Mouse (Mus musculus): Measurements from ENCODE around the gene Slc18b1. TPM values are rescaled to one million over a fixed set of nuclear protein-coding genes. Genes with fewer than 3 reads are reported as not detected.
"Not testable (repeated sequence)": the region's sequence is repeated elsewhere in the genome, so short reads cannot be mapped to it uniquely, and the experiment has no call there.

Gene Slc18b1
- polyA plus RNA-seq, 1 experiment from 2014 or later: 1.4 TPM

DNA sequence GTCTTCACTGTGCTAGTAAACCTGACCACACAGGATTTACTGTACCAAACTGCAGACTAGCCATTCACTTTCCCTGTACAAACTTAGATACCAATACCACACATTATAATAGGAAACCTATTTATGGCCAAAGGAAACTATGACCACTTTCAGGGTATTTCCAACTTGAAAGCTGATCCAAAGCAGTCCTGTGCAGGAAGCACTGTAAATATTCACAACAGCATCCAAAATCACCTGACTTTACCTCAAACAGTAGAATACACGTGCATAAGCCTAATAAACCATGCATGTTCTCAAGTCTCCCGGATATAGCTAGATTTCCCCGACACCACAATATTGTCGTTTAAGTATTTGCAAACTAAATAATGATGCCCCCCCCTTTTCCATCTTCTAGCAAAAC lies 10.7 kb upstream of the Slc18b1 start:
- under 1% methylated on average over 4 of the region's 4 CpGs for WGBS (ENCODE audit: insufficient replicate concordance)
- peak overlapping the region; percentile 87 for H3K9ac ChIP-seq
- peak overlapping the region; percentile 92 for H3K4me3 ChIP-seq (replicated peaks)
- ATAC-seq (ENCODE audit: insufficient read depth): no peak
- peak overlapping the region; percentile 76 for H3K27ac ChIP-seq (replicated peaks)
- peaks cover 34% of the 10 kb centered on the region for H3K36me3 ChIP-seq (replicated peaks)
- no peaks in the 10 kb centered on the region for H3K27me3 ChIP-seq
- H3K4me2 ChIP-seq: peak overlapping the region; percentile 82
- H3K9me3 ChIP-seq (replicated peaks): no peaks in the 10 kb centered on the region
- H3K4me1 ChIP-seq (replicated peaks): peaks cover 64% of the 10 kb centered on the region

- Histone ChIP-seq H3K4me3 (replicated peaks) (peak overlapping the region; percentile 92), H3K9ac (peak overlapping the region; percentile 87), H3K27ac (replicated peaks) (peak overlapping the region; percentile 76), H3K4me1 (replicated peaks) (peaks cover 58% of the 10 kb centered on the region), H3K4me2 (peak overlapping the region; percentile 82), H3K36me3 (replicated peaks) (peaks cover 34% of the 10 kb centered on the region)
- 0% methylated on average over 23 of the region's 23 CpGs for WGBS (ENCODE audit: insufficient replicate concordance)
- peak; percentile 32 for ATAC-seq (ENCODE audit: insufficient read depth)
- H3K27me3 ChIP-seq; H3K9me3 ChIP-seq (replicated peaks): not testable (repeated sequence)
Measured at GRCm38 (mm10) chr10:23786631-23787038, 10.2 kb upstream of the Slc18b1 start.

GRCm38 (mm10) chr10:23787062-23787821 lies 9.5 kb upstream of the Slc18b1 start, which contains the start of gene Rps12:
Gene Rps12 (minus strand): TSS chr10:23787275.
- peak within 1 kb of the TSS; percentile 92 for H3K4me3 ChIP-seq (replicated peaks)
- H3K9me3 ChIP-seq (replicated peaks): no peaks in the 10 kb centered on the region
- H3K4me2 ChIP-seq: peak within 1 kb of the TSS; percentile 82
- peak; percentile 94 for ATAC-seq (ENCODE audit: insufficient read depth)
- no peaks in the 10 kb centered on the region for H3K27me3 ChIP-seq
- under 1% methylated on average over 51 of the region's 51 CpGs for WGBS (ENCODE audit: insufficient replicate concordance)
- peak within 1 kb of the TSS; percentile 87 for H3K9ac ChIP-seq
- peak within 1 kb of the TSS; percentile 76 for H3K27ac ChIP-seq (replicated peaks)
- peaks cover 53% of the 10 kb centered on the region for H3K4me1 ChIP-seq (replicated peaks)
- peaks cover 34% of the 10 kb centered on the region for H3K36me3 ChIP-seq (replicated peaks)

GRCm38 (mm10) chr10:23788056-23788600 lies 8.7 kb upstream of the Slc18b1 start:
- H3K27me3 ChIP-seq: no peaks in the 10 kb centered on the region
- H3K9ac ChIP-seq: peak overlapping the region; percentile 67
- no peaks in the 10 kb centered on the region for H3K9me3 ChIP-seq (replicated peaks)
- WGBS (ENCODE audit: insufficient replicate concordance): 3% methylated on average over 8 of the region's 8 CpGs
- peak overlapping the region; percentile 92 for H3K4me3 ChIP-seq (replicated peaks)
- H3K4me1 ChIP-seq (replicated peaks): peaks cover 46% of the 10 kb centered on the region
- peak overlapping the region; percentile 76 for H3K4me2 ChIP-seq
- peak overlapping the region; percentile 69 for H3K27ac ChIP-seq (replicated peaks)
- H3K36me3 ChIP-seq (replicated peaks): peaks cover 30% of the 10 kb centered on the region
- ATAC-seq (ENCODE audit: insufficient read depth): no peak

DNA sequence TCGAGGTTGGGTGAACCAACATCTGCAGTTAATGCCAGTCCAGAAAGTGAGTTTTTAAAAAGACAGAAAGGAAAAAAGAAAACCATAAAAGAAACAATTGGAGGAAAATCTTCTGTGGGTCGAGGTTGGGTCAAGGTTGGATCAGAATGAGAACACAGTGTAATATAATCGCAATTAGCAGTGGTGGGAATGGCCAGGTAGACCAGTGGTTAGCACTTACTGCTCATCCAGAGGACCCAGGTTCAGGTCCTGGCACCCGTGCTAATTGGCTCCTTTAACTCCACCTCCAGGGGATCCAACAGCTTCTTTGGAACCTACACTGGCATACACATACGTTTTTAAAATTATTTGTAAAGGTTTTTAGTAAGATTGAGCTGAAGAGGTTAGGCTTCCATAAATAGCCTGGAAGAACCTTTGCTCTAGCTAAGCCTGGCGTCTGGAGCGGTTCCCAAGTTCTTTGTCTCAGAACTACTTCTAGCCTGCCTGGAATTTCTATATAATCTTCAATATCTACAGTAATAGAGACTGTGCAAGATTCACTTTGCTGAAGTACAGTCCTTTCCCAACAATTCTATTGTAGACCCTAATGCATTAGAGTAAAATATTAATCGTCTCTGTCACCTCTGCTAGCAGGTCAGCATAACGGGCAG lies 790 bp upstream of the Slc18b1 start:
- ATAC-seq (ENCODE audit: insufficient read depth): no peak
- no peak overlapping the region for H3K4me3 ChIP-seq (replicated peaks)
- 61% methylated on average over 9 of the region's 9 CpGs for WGBS (ENCODE audit: insufficient replicate concordance)
- H3K27ac ChIP-seq (replicated peaks): no peak overlapping the region
- H3K9ac ChIP-seq: no peak overlapping the region
- H3K27me3 ChIP-seq: no peaks in the 10 kb centered on the region
- peak overlapping the region; percentile 79 for H3K4me2 ChIP-seq
- H3K9me3 ChIP-seq (replicated peaks): no peaks in the 10 kb centered on the region
- H3K4me1 ChIP-seq (replicated peaks): 0 out of 2 replicates have a peak, but pooled peaks cover 9% of the 10 kb centered on the region
- H3K36me3 ChIP-seq (replicated peaks): no peaks in the 10 kb centered on the region

DNA sequence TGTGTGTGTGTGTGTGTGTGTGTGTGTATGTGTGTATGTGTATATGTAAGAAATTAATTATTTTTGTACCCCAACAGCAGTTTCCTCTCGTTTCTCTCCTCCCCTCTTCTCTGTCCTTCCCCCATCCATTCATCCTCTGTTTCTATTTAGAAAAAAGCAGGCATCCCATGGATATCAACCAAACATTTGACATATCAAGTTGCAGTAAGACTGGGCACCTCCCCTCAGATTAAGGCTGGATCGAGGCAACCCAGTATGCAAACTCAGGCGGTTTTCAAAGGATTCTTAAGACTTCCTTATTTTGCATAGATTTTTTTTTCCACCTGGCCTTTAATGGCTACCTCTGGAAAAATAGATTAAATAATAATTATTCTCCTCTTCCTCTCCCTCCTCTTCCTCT lies 820 bp downstream of the Slc18b1 start:
- no peak for ATAC-seq (ENCODE audit: insufficient read depth)
- H3K27ac ChIP-seq (replicated peaks): no peak overlapping the region
- no peak overlapping the region for H3K9ac ChIP-seq
- 25% methylated on average over 3 of the region's 3 CpGs for WGBS (ENCODE audit: insufficient replicate concordance)
- 0 out of 2 replicates have a peak, but pooled peaks cover 9% of the 10 kb centered on the region for H3K4me1 ChIP-seq (replicated peaks)
- H3K9me3 ChIP-seq (replicated peaks): no peaks in the 10 kb centered on the region
- peak overlapping the region; percentile 79 for H3K4me2 ChIP-seq
- H3K27me3 ChIP-seq: no peaks in the 10 kb centered on the region
- H3K36me3 ChIP-seq (replicated peaks): no peaks in the 10 kb centered on the region
- peak overlapping the region; percentile 62; the same call in 1 of the 2 replicates for H3K4me3 ChIP-seq (replicated peaks)

GRCm38 (mm10) chr10:23798142-23798541 lies 1.4 kb downstream of the Slc18b1 start:
- Histone ChIP-seq H3K36me3 (replicated peaks) (no peaks in the 10 kb centered on the region), H3K4me3 (replicated peaks) (no peak overlapping the region), H3K27ac (replicated peaks) (no peak overlapping the region), H3K4me2 (no peak overlapping the region), H3K9ac (no peak overlapping the region), H3K27me3 (no peaks in the 10 kb centered on the region), H3K4me1 (replicated peaks) (0 out of 2 replicates have a peak, but pooled peaks cover 9% of the 10 kb centered on the region), H3K9me3 (replicated peaks) (no peaks in the 10 kb centered on the region)
- ATAC-seq (ENCODE audit: insufficient read depth): no peak
- 56% methylated on average over 1 of the region's 1 CpGs for WGBS (ENCODE audit: insufficient replicate concordance)

DNA sequence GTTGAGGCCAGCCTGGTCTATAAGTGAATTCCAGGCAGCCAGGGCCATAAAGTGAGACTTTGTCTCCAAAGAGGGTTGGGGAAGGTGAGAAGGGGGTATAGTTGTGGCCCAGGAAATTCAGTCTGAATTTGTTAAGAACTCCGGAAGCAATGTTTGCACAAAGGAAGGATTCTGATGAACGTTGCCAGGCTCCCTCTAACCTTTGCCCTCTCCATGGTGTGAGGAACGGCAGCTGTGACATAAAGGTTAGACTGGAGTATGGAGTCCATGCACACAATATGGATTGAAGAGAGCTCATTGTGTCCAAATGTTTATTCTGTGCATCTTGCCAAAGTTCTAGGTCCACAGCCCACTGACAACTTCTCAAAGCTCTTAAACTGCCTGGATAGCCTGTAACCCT lies 3.1 kb downstream of the Slc18b1 start:
- Histone ChIP-seq H3K36me3 (replicated peaks) (no peaks in the 10 kb centered on the region), H3K9me3 (replicated peaks) (no peaks in the 10 kb centered on the region), H3K27ac (replicated peaks) (0 out of 2 replicates have a peak overlapping the region, but pooled peaks have one; percentile 14), H3K27me3 (no peaks in the 10 kb centered on the region), H3K4me3 (replicated peaks) (no peak overlapping the region), H3K4me2 (no peak overlapping the region), H3K4me1 (replicated peaks) (0 out of 2 replicates have a peak, but pooled peaks cover 9% of the 10 kb centered on the region), H3K9ac (no peak overlapping the region)
- no peak for ATAC-seq (ENCODE audit: insufficient read depth)
- WGBS (ENCODE audit: insufficient replicate concordance): 46% methylated on average over 3 of the region's 3 CpGs

DNA sequence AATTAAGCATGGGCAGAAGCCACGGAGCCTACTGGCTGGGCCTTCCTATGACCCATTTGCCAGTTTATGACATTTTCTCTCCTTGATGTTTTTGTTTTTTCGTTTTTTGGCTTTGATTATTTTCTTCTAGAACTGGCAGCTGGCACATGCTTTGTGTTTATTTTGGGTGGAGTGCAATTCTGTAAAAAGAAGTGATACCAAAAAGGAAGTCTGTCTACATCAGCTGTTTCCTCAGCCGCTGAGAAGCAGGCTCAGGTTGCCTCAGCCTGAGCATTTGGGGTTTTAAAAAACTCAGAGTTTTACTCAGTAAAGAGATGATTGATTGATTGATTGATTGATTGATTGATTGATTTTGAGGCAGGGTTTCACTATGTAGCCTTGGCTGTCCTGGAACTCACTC lies 6.1 kb downstream of the Slc18b1 start:
- WGBS (ENCODE audit: insufficient replicate concordance): 26% methylated on average over 3 of the region's 3 CpGs
- H3K27me3 ChIP-seq: no peaks in the 10 kb centered on the region

GRCm38 (mm10) chr10:23804665-23805064 lies 7.9 kb downstream of the Slc18b1 start:
- 68% methylated on average over 3 of the region's 3 CpGs for WGBS (ENCODE audit: insufficient replicate concordance)
- Histone ChIP-seq H3K27ac (replicated peaks) (no peak overlapping the region), H3K27me3 (no peaks in the 10 kb centered on the region), H3K4me1 (replicated peaks) (no peaks in the 10 kb centered on the region), H3K4me3 (replicated peaks) (no peak overlapping the region), H3K9me3 (replicated peaks) (no peaks in the 10 kb centered on the region), H3K36me3 (replicated peaks) (no peaks in the 10 kb centered on the region; the same call in 1 of the 2 replicates), H3K9ac (no peak overlapping the region), H3K4me2 (no peak overlapping the region)
- no peak for ATAC-seq (ENCODE audit: insufficient read depth)

More for the DNA sequence above, 6.1 kb downstream of the Slc18b1 start:
- H3K27ac ChIP-seq (replicated peaks): no peak overlapping the region
- H3K4me1 ChIP-seq (replicated peaks): no peaks in the 10 kb centered on the region
- no peak overlapping the region for H3K4me3 ChIP-seq (replicated peaks)
- ATAC-seq (ENCODE audit: insufficient read depth): no peak
- H3K4me2 ChIP-seq: no peak overlapping the region
- H3K9me3 ChIP-seq (replicated peaks): no peaks in the 10 kb centered on the region
- H3K36me3 ChIP-seq (replicated peaks): no peaks in the 10 kb centered on the region; the same call in 1 of the 2 replicates
- no peak overlapping the region for H3K9ac ChIP-seq

DNA sequence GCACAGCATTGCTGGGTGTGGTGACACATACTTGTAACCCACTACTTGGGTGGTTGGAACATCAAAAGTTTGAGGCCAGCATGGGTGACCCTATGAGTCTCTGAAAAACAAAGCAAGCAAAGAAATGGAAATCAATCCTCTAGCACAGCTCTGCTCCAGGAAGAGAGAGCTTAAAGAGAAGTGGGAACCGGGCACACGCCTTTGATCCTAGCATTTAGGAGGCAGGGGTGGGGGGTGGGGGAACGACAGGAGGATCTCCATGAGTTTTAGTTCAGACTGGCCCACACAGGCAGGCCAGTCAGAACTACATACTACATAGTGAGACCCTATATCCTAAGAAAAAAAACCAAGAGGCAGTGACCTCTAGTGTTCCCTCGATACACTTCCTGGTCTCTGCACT lies 9.4 kb downstream of the Slc18b1 start:
- Histone ChIP-seq H3K27ac (replicated peaks) (no peak overlapping the region), H3K9ac (no peak overlapping the region), H3K4me2 (no peak overlapping the region), H3K27me3 (no peaks in the 10 kb centered on the region), H3K4me1 (replicated peaks) (no peaks in the 10 kb centered on the region), H3K9me3 (replicated peaks) (no peaks in the 10 kb centered on the region), H3K4me3 (replicated peaks) (no peak overlapping the region), H3K36me3 (replicated peaks) (no peaks in the 10 kb centered on the region; the same call in 1 of the 2 replicates)
- 51% methylated on average over 4 of the region's 4 CpGs for WGBS (ENCODE audit: insufficient replicate concordance)
- ATAC-seq (ENCODE audit: insufficient read depth): no peak
